Mouse (Mus musculus) liver, embryonic 14.5 days (tissue): ENCODE measurements around the gene Itgad.

Source experiments
- CTCF ChIP-seq: IDR thresholded peaks from 2 replicates; pipeline ENCODE4 v1.5.1; 2016; ENCODE audit warnings: antibody characterized with exemption, low read depth, control low read depth
- EP300 ChIP-seq: IDR thresholded peaks from 2 replicates; pipeline ENCODE4 v1.6.1; 2016; ENCODE audit warnings: antibody characterized with exemption, low read depth

DNA sequence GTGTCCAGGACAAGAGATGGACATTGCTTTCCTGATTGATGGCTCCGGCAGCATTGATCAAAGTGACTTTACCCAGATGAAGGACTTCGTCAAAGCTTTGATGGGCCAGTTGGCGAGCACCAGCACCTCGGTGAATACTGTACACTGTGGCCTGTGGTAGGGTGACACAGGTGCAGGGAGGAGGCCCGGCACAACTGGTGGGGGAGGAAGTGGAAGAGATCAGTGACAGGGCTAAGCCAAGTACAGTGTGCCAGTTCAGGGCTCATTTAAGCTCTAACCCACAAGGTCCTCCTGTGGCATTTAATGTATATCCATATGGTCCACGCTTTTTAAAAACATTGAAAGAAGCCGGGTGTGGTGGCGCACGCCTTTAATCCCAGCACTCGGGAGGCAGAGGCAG, 27.5 kb downstream of the Itgad start:
- TF ChIP-seq CTCF (no peak), EP300 (no peak)
